Mouse (Mus musculus) spleen, postnatal 4 days (tissue): Measurements from ENCODE around the gene Jarid2.

Experiments used
- DNase-seq, 2 experiments: peaks; one replicate each; pipeline ENCODE4 v3.0.0; 2022; ENCODE audit warnings: low spot score in 2 of 2

Gene Jarid2

DNA sequence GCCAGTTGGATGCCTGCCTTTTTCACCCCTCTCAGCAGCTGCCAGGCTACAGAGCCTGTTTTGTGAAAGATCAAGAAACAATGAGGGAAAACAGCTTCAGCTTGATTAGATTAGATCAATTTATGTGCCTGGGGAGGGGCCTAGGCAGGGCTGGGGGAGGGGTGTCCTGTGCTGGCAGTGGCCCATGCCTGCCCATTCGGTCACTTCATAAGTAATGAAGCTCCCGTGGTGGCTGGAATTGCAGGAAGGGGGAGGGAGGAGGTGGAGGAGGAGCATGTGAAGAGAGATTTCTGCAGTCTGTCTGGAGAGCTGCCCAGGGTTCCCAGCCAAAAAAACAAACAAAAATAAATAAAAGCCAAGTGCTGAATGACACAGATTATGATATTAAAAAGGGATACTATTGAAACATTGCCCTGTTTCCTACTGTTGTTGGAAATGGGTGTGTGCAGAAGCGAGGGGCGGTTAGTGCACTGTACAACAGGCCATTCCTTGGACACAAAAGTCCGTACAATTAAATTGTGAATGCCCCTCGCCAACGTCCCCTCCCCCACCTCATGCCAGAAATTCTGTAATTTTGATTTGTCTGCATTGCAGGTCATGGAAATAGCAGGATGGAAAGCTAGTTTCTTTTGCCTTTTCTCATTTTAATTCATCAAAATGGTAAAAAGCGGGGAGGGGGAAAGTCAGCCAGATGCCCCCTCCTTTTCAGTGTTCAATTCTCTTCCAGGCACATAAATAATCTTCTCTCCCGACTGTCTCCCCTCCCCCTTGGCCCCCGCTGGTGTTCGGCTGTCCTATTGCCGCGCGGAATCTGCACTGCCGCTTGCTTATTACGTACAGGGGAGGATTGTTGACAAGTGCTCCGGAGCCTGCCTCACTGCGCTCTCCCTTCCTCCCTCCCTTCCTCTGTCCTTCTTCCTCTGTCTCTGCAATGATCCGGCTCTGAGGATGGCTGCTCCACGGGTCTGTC lies 110.9 kb downstream of the Jarid2 start:
- no peak for DNase-seq

- DNase-seq: no peak
Observed at GRCm38 (mm10) chr13:44851426-44851825, 122.2 kb downstream of the Jarid2 start.

GRCm38 (mm10) chr13:44852024-44852423 lies 122.8 kb downstream of the Jarid2 start:
- DNase-seq: no peak

GRCm38 (mm10) chr13:44865566-44865965 lies 136.3 kb downstream of the Jarid2 start:
- no peak for DNase-seq

GRCm38 (mm10) chr13:44868037-44868650 lies 138.9 kb downstream of the Jarid2 start:
- no peak for DNase-seq

DNA sequence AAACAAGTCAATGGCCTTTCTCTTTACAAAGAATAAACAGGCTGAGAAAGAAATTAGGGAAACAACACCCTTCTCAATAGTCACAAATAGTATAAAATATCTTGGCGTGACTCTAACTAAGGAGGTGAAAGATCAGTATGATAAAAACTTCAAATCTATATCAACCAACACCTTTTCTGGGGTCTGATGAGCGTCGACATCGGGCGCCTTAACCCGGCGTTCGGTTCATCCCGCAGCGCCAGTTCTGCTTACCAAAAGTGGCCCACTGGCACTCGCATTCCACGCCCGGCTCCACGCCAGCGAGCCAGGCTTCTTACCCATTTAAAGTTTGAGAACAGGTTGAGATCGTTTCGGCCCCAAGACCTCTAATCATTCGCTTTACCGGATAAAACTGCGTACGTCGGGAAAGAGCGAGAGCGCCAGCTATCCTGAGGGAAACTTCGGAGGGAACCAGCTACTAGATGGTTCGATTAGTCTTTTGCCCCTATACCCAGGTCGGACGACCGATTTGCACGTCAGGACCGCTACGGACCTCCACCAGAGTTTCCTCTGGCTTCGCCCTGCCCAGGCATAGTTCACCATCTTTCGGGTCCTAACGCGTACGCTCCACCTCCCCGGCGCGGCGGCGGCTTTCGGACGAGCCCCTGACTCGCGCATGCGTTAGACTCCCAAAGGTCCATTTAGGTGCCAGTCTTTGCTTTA lies 140.3 kb downstream of the Jarid2 start:
- peak; percentile 99 to 100 for DNase-seq

- DNase-seq: no peak
Observed at GRCm38 (mm10) chr13:44876799-44877198, 147.5 kb downstream of the Jarid2 start.

GRCm38 (mm10) chr13:44881001-44881400 lies 151.7 kb downstream of the Jarid2 start:
- no peak for DNase-seq

- no peak for DNase-seq
Observed at GRCm38 (mm10) chr13:44886221-44886620, 156.9 kb downstream of the Jarid2 start.

DNA sequence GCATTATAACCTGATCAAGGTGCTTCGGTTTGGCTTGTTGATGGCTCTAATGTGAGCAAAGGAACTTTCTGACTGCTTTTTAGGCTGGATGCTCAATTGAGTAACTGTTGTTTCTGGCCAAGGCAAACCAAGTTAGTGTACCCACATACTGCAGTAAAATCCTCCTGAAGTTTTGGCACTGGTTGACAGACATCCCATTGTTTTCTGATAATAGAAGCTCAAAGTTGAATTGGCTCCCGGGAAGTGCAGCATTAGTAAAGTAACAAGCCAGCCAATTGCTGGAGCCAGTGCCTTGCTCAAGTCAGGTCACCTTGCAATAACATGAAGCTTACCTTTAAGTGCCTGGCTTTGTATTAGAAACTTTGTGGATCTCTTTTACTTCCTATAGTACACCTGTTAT lies 161.3 kb downstream of the Jarid2 start:
- DNase-seq: no peak

DNA sequence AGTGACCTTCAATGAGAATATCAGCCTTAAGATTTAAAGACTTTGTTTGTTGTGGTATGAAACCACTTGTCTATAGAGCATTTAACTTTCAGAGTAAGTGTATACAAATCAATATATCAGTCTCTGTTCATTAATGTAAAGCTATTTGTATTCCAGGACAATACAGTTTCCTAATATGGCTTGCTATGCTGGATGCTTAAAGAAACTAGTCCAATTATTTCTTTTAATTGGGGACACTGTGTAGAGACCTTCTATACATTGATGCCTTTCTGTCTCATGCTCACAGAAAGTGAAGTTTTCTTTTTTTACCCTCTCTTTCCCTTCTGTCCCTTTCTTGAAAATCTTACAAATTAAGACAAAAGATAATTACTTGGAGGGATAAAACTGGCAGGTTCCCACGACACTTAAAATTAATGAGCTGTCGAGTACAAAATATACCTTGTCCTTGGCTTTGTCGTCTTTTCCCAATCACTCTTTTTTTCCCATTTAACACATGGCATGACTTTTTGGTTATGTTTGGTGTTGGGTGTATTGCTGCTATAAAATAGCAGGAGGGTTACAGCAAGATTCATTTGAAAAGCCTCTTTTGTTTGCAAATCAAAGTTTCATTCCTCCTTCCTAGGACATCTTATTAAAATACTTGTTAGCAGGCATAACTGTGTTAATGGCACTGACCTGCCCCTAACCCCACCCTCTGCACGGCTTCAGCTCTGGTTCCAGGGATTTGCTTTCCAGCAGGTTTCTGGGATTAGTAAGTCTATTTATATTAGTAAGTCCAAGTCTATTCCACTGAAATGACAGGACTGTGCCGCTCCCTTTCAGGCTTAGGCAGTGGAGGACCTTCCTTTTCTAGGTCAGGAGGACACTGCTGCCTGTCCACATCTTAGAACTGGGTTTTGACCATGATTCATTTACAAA lies 162.8 kb downstream of the Jarid2 start:
- DNase-seq: no peak

DNA sequence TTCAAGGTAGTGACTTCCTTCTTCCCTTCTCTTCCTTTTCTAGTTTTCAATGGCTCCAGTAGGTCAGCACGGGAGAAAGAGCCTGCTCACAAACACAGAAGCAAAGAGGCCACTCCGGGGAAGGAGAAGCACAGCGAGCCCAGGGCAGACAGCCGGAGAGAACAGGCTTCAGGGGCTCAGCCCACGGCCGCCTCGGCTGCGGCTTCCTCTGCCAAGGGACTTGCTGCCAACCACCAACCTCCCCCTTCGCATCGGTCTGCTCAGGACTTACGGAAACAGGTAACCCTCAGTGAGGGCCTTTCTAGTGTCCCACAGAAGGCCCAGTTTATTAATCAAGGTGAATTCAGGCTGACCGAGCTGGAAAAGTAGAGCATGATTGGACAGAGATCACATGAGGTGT lies 166.9 kb downstream of the Jarid2 start:
- DNase-seq: peak in 1 of 2 experiments; percentile 56

DNA sequence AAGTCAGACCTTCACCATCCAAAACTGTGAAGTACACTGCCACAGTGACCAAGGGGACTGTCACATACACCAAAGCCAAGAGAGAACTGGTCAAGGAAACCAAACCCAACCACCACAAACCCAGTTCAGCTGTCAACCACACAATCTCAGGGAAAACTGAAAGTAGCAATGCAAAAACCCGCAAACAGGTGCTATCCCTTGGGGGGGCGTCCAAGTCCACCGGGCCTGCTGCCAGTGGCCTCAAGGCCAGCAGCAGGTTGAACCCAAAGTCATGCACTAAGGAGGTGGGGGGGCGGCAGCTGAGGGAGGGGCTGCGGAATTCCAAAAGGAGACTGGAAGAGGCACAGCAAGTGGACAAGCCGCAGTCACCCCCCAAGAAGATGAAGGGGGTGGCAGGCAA lies 173.0 kb downstream of the Jarid2 start:
- DNase-seq: no peak

DNA sequence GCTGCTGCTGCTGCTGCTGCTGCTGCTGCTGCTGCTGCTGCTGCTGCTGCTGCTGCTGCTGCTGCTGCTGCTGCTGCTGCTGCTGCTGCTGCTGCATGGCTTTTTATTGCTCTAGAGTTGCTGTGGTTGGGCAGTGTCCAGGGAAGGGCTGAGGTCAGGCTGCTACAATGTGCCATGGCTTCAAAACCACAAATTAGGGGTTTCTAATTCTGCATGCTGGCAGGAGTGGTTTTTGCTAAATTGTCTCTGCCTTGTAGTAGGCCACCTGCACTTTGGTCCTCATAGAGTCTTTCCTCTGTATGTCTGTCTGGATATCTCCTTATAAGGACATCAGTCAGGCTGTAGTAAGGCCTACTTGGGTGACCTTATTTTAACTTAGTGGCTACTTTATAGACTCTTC lies 174.1 kb downstream of the Jarid2 start:
- no peak for DNase-seq

DNA sequence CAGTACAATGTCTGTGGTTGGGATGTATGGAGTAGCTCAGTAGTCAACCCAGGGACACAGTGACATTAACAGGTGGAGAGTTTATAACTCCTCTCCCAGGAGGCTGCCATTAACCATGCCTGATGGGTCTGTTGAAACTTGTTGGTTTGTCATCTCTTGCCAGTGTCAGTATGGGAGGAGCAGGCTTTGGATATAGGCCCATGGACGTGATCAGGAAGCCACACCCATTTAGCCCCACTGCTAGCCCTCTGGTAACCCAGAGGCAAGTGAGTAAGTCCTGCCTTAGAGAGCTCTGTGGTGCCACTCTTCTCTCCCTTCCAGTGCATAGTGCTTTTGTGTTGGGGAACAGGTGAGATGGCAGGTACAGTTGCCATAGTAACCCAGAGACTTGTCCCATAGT lies 175.0 kb downstream of the Jarid2 start:
- no peak for DNase-seq

DNA sequence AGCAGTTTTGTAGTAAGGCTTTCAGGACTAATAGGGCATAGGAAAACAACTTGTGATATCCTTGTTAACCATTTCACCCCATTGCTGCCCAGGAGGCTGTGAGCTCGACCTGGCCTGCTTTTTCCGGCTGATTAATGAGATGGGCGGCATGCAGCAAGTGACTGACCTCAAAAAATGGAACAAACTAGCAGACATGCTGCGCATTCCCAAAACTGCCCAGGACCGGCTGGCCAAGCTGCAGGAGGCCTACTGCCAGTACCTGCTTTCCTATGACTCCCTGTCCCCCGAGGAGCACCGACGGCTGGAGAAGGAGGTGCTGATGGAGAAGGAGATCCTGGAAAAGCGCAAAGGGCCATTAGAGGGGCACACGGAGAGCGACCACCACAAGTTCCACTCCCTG lies 176.9 kb downstream of the Jarid2 start:
- DNase-seq: no peak

DNA sequence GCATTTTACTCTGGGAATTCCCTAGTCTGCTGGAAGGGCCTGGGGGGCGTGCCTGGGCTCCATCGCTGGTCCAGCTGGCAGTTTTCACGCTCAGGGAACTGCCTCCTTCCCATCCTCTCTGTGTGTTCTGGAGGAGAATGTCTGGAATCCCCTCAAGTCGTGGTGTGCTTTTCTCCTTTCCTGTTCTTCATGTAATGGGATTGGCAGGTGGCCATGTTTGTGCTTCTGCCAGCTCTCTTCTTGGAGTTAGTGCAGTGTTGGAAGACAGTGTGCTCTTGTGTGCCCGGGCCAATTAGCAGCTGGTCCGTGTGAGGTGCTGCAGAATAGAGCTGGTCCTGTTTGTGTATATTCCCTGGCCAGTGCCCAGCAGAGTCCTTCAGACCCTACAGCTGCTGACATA lies 178.4 kb downstream of the Jarid2 start:
- no peak for DNase-seq

DNA sequence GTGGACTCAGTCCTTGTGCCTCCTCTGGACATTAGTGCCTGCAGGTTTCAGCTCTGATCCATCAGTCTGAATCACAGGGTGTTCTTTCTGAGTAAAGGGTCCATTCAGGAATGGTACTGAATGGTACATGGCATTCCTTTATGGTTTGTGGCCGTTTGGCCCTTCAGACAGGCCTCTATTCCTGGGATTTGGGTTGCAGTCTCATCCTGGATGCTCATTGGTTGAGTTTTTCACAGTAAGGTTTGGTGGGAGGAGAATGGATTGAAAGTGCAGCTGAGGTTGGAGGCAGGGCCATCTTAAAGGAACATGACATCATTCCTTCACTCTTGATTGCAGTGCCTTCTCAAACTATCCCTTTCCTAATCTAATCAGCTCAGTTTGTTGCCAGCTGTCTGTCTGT lies 179.5 kb downstream of the Jarid2 start:
- no peak for DNase-seq

DNA sequence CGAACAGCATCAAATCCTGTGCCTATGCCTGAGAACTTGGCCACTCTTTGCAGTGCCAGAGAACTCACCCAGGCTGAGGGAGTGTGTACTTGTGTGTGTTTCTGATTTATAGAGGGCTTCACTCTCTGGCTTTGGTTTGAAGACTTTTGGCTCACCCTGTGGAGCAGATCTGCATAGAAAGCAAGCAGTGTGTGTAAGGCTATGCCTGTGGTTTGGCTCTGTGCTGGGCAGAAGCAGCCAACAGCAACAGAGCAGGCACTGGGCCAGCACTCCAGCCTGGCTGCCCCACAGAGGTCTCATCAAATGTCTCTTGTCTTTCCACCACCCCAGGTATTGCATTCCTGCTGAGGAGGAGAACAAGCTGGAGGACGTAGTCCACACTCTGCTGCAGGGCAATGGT lies 183.6 kb downstream of the Jarid2 start:
- DNase-seq: no peak

DNA sequence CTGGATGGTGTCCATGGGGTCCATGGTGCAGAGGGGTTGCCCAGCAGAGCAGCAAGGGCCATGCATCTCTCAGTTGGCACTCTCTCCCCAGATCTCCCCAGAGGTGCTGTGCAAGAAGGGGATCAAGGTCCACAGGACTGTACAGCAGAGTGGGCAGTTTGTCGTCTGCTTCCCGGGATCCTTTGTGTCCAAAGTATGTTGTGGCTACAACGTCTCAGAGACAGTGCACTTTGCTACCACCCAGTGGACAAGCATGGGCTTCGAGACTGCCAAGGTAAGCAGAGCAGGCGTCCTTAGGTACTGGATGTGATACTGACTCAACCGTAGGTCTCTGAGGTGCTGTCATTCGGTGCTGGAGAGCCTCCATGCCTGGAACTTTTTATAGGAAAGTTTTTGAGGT lies 184.3 kb downstream of the Jarid2 start:
- no peak for DNase-seq

DNA sequence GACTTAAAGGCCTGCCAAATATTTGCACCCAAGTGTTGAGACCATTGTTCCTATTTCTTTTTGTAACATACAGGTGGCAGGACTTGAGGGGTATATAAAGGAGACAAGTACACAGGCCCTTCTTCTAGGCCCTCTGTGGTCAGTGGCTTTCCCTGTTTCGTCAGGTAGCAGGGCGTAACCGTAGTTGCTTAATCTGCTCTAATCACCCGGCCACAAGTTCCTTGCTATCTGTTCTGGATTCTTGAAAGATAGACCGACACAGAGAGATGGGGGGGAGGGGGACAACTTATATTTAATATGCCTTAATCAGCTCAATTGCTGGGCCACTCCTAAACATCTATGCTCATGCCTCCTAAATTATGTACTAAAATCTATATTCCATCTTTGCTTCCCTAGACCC lies 186.1 kb downstream of the Jarid2 start:
- no peak for DNase-seq
